Mouse (Mus musculus) MEL (cell line): ENCODE data around the gene Zfp335. TPM values are rescaled to one million over a fixed set of nuclear protein-coding genes. Genes with fewer than 3 reads are reported as not detected.
A peak's percentile ranks its signal among the peaks of the same experiment; 100 is the strongest.

Experiments used
- DNase-seq: peaks from one replicate; pipeline ENCODE4 v3.0.0; 2011; ENCODE audit warnings: low read depth, low spot score
- H3K27ac ChIP-seq: 2 replicates; pipeline ENCODE4 v1.5.1; 2012; ENCODE audit warnings: low read depth, mild to moderate bottlenecking, control low read depth, low read length, moderate library complexity; ENCODE audit not compliant: control insufficient read depth
- H3K27me3 ChIP-seq, 2 experiments: fragments of 150-350 bp in 1 of 2; sonication (generic) in 1 of 2; 2 replicates each; pipeline ENCODE4 v1.6.1; 2012; ENCODE audit warnings: low read length in 2 of 2, mild to moderate bottlenecking in 2 of 2, improper control_type of control experiment in 1 of 2, moderate library complexity in 1 of 2; ENCODE audit not compliant: insufficient read depth in 2 of 2, control insufficient read depth in 1 of 2
- H3K36me3 ChIP-seq, 2 experiments: 2 replicates each; pipeline ENCODE4 v1.6.1; 2012 to 2014; ENCODE audit warnings: low read length in 2 of 2, improper control_type of control experiment in 1 of 2, inconsistent platforms in 1 of 2, mild to moderate bottlenecking in 1 of 2; ENCODE audit not compliant: insufficient read depth in 2 of 2, control insufficient read depth in 1 of 2
- H3K4me1 ChIP-seq, 2 experiments: fragments of 150-350 bp in 1 of 2; sonication (generic) in 1 of 2; 2 replicates each; pipeline ENCODE4 v1.6.1; 2012; ENCODE audit warnings: low read length in 2 of 2, improper control_type of control experiment in 1 of 2, mild to moderate bottlenecking in 1 of 2; ENCODE audit not compliant: insufficient read depth in 2 of 2, control insufficient read depth in 1 of 2
- H3K4me3 ChIP-seq, 2 experiments: fragments of 150-350 bp in 1 of 2; sonication (generic) in 1 of 2; 2 replicates each; pipeline ENCODE4 v1.5.1; 2012; ENCODE audit warnings: low read depth in 2 of 2, low read length in 2 of 2, mild to moderate bottlenecking in 2 of 2, moderate library complexity in 2 of 2, control low read depth in 1 of 2, improper control_type of control experiment in 1 of 2; ENCODE audit not compliant: control insufficient read depth in 1 of 2, insufficient read depth in 1 of 2
- H3K79me2 ChIP-seq: 2 replicates; pipeline ENCODE4 v1.6.1; 2012; ENCODE audit warnings: mild to moderate bottlenecking, low read length, moderate library complexity; ENCODE audit not compliant: control insufficient read depth, poor library complexity, insufficient read depth
- H3K9ac ChIP-seq: 2 replicates; pipeline ENCODE4 v1.6.1; 2012; ENCODE audit warnings: low read depth, mild to moderate bottlenecking, control low read depth, low read length, moderate library complexity; ENCODE audit not compliant: control insufficient read depth, poor library complexity, severe bottlenecking
- H3K9me3 ChIP-seq: fragments of 150-350 bp; sonication (generic); replicated peaks from 2 replicates; pipeline ENCODE4 v1.6.1; 2012; ENCODE audit warnings: mild to moderate bottlenecking, low read length, improper control_type of control experiment, moderate library complexity; ENCODE audit not compliant: insufficient read depth
- BHLHE40 ChIP-seq: IDR thresholded peaks from 2 replicates; pipeline ENCODE4 v1.6.1; 2012; ENCODE audit warnings: low read depth, mild to moderate bottlenecking, inconsistent platforms, low read length, improper control_type of control experiment, borderline replicate concordance
- CHD2 ChIP-seq: IDR thresholded peaks from 2 replicates; pipeline ENCODE4 v1.6.1; 2011; ENCODE audit warnings: low read length, improper control_type of control experiment
- CTCF ChIP-seq, 3 experiments: IDR thresholded peaks in 2 of 3; conservative IDR thresholded peaks in 1 of 3; 2 replicates each; pipeline ENCODE4 v1.5.1; 2011 to 2012; ENCODE audit warnings: low read length in 3 of 3, low read depth in 2 of 3, mild to moderate bottlenecking in 2 of 3, improper control_type of control experiment in 1 of 3, inconsistent platforms in 1 of 3, mixed read lengths in 1 of 3, moderate library complexity in 1 of 3; ENCODE audit not compliant: control insufficient read depth in 1 of 3, insufficient read depth in 1 of 3, poor library complexity in 1 of 3, severe bottlenecking in 1 of 3
- GATA1 ChIP-seq: IDR thresholded peaks from 2 replicates; pipeline ENCODE4 v1.6.1; 2011; ENCODE audit warnings: low read depth, low read length, improper control_type of control experiment
- MAFK ChIP-seq: IDR thresholded peaks from 2 replicates; pipeline ENCODE4 v1.6.1; 2011; ENCODE audit warnings: low read depth, mild to moderate bottlenecking, low read length, improper control_type of control experiment, borderline replicate concordance
- MAX ChIP-seq: IDR thresholded peaks from 2 replicates; pipeline ENCODE4 v1.6.1; 2011; ENCODE audit warnings: low read length, improper control_type of control experiment
- MXI1 ChIP-seq: IDR thresholded peaks from 2 replicates; pipeline ENCODE4 v1.6.1; 2011; ENCODE audit warnings: mild to moderate bottlenecking, low read depth, low read length, improper control_type of control experiment
- NELFE ChIP-seq: IDR thresholded peaks from 2 replicates; pipeline ENCODE4 v1.6.1; 2011; ENCODE audit warnings: low read depth, low read length, improper control_type of control experiment
- POLR2AphosphoS2 ChIP-seq: IDR thresholded peaks from 2 replicates; pipeline ENCODE4 v1.6.1; 2011; ENCODE audit warnings: low read length, improper control_type of control experiment
- TCF12 ChIP-seq: IDR thresholded peaks from 2 replicates; pipeline ENCODE4 v1.6.1; 2014; ENCODE audit warnings: low read depth, mild to moderate bottlenecking, inconsistent platforms, low read length, improper control_type of control experiment, moderate library complexity
- USF2 ChIP-seq, 2 experiments: IDR thresholded peaks; 2 replicates each; pipeline ENCODE4 v1.6.1; 2011 to 2012; ENCODE audit warnings: improper control_type of control experiment in 2 of 2, low read length in 2 of 2, borderline replicate concordance in 1 of 2, inconsistent platforms in 1 of 2, low read depth in 1 of 2, mild to moderate bottlenecking in 1 of 2; ENCODE audit not compliant: insufficient read depth in 1 of 2
- ZC3H11A ChIP-seq: IDR thresholded peaks from 2 replicates; pipeline ENCODE4 v1.6.1; 2012; ENCODE audit warnings: low read depth, mild to moderate bottlenecking, inconsistent platforms, low read length, improper control_type of control experiment
- ZKSCAN1 ChIP-seq: IDR thresholded peaks from 2 replicates; pipeline ENCODE4 v1.6.1; 2012; ENCODE audit warnings: low read depth, mild to moderate bottlenecking, inconsistent platforms, low read length, improper control_type of control experiment, moderate library complexity
- polyA plus RNA-seq, 2 experiments: library from polyadenylated mRNA; stranded (reverse) in 1 of 2; unstranded in 1 of 2; fragments of >175 nt in 1 of 2; fragments of >200 nt in 1 of 2; gene quantifications; 2 replicates each; pipeline versions ENCODE4 v1.2.1 to v1.2.4; 2012; ENCODE audit warnings: low replicate concordance in 2 of 2, low read depth in 1 of 2; ENCODE audit not compliant: insufficient read length in 2 of 2, insufficient read depth in 1 of 2, missing spikeins in 1 of 2
- total RNA-seq: library from RNA; depleted of rRNA; stranded (reverse); fragments of 300-350 nt; gene quantifications from 2 replicates; pipeline ENCODE4 v1.2.3, GENCODE M21; 2012

The Zfp335 gene
- total and polyA plus RNA-seq, 3 experiments: 12.6 to 24.1 TPM; not detected in 1

- no peak overlapping the region for H3K4me3 ChIP-seq
- no peak for TF ChIP-seq TCF12
- no peak for TF ChIP-seq USF2 (IDR thresholded peaks at IDR 0.05; ENCODE audit: borderline replicate concordance in 1 of 2, insufficient read depth in 1 of 2, low read depth in 1 of 2, low read length in 2 of 2)
- TF ChIP-seq MXI1: no peak
- no peak for TF ChIP-seq ZC3H11A
- TF ChIP-seq CTCF (IDR thresholded peaks at IDR 0.05 in 2 of 3, conservative IDR thresholded peaks at IDR 0.05 in 1 of 3; ENCODE audit: control insufficient read depth in 1 of 3, insufficient read depth in 1 of 3, low read depth in 2 of 3, low read length in 3 of 3, poor library complexity in 1 of 3, severe bottlenecking in 1 of 3): peak in 2 of 3 experiments; percentile 25 to 32; a peak in 3 of 6 replicates
- no peak for TF ChIP-seq NELFE
- TF ChIP-seq MAX: no peak
- no peaks in the 10 kb centered on the region; a peak in 2 of 4 replicates for H3K27me3 ChIP-seq
Observed at GRCm38 (mm10) chr2:164950501-164950900, 38.9 kb upstream of the Zfp335 start.

GRCm38 (mm10) chr2:164948962-164949361, 37.4 kb upstream of the Zfp335 start:
- Histone ChIP-seq H3K36me3 (no peaks in the 10 kb centered on the region), H3K9ac (no peak overlapping the region), H3K27ac (no peak overlapping the region), H3K4me3 (no peak overlapping the region), H3K27me3 (no peaks in the 10 kb centered on the region; a peak in 2 of 4 replicates), H3K9me3 (no peaks in the 10 kb centered on the region)
- no peak for DNase-seq
- TF ChIP-seq POLR2AphosphoS2 (no peak), ZKSCAN1 (no peak)
- TF ChIP-seq, all 39 proteins: peak for 0
- H3K79me2 ChIP-seq: no peaks in the 10 kb centered on the region
- no peaks in the 10 kb centered on the region for H3K4me1 ChIP-seq

More at GRCm38 (mm10) chr2:164950501-164950900, 38.9 kb upstream of the Zfp335 start:
- no peak for DNase-seq
- Histone ChIP-seq H3K9me3 (no peaks in the 10 kb centered on the region), H3K4me1 (no peaks in the 10 kb centered on the region), H3K27ac (no peak overlapping the region), H3K36me3 (no peaks in the 10 kb centered on the region), H3K79me2 (no peaks in the 10 kb centered on the region), H3K9ac (no peak overlapping the region)

GRCm38 (mm10) chr2:164947930-164948329, 36.4 kb upstream of the Zfp335 start:
- H3K27me3 ChIP-seq: no peaks in the 10 kb centered on the region; a peak in 2 of 4 replicates

More at GRCm38 (mm10) chr2:164947930-164948329, 36.4 kb upstream of the Zfp335 start:
- Histone ChIP-seq H3K27ac (no peak overlapping the region), H3K36me3 (peaks cover 0 to 5% of the 10 kb centered on the region in 2 experiments; a peak in 2 of 4 replicates), H3K9ac (no peak overlapping the region), H3K4me1 (peaks cover 0 to 7% of the 10 kb centered on the region in 2 experiments; a peak in 2 of 4 replicates), H3K4me3 (no peak overlapping the region), H3K79me2 (no peaks in the 10 kb centered on the region), H3K9me3 (no peaks in the 10 kb centered on the region)
- peak; percentile 73; the same call in 1 of the 2 replicates for TF ChIP-seq MAFK
- TF ChIP-seq GATA1: no peak
- no peak for TF ChIP-seq CHD2
- no peak for TF ChIP-seq NELFE
- no peak for TF ChIP-seq BHLHE40
- DNase-seq: no peak
